Mouse (Mus musculus) stomach, embryonic 14.5 days (tissue): ENCODE measurements at regions not wholly inside any gene's neighbourhood (a gene's known extent, or its start where the extent isn't known, plus 50 kb on each side); places are given as distances from the start of the nearest gene placed in this dataset.
"Not testable (repeated sequence)": the region's sequence is repeated elsewhere in the genome, so short reads cannot be mapped to it uniquely, and the experiment has no call there.

Source experiments
- ATAC-seq: fragments of 200-750 bp; cut with Nextera tagmentation; 2 replicates; pipeline ENCODE4 v1.8.0; 2017; ENCODE audit warnings: low read depth, moderate TSS enrichment; ENCODE audit not compliant: insufficient number of reproducible peaks, insufficient read depth, low FRiP score
- H3K27ac ChIP-seq: fragments of 300-500 bp; sonication (generic); 2 replicates; pipeline ENCODE4 v1.5.1; 2014; ENCODE audit warnings: mild to moderate bottlenecking, low read length, moderate library complexity, mixed read lengths
- H3K27me3 ChIP-seq: fragments of 300-500 bp; sonication (generic); 2 replicates; pipeline ENCODE4 v1.6.1; 2014; ENCODE audit warnings: low read length, control low read depth, mixed read lengths; ENCODE audit not compliant: control insufficient read depth, insufficient read depth
- H3K36me3 ChIP-seq: fragments of 300-500 bp; sonication (generic); 2 replicates; pipeline ENCODE4 v1.6.1; 2014; ENCODE audit warnings: mild to moderate bottlenecking, control low read depth, low read length, moderate library complexity, mixed read lengths; ENCODE audit not compliant: control insufficient read depth, insufficient read depth
- H3K4me1 ChIP-seq: fragments of 300-500 bp; sonication (generic); 2 replicates; pipeline ENCODE4 v1.6.1; 2014; ENCODE audit warnings: low read length, control low read depth, mixed read lengths; ENCODE audit not compliant: control insufficient read depth, insufficient read depth
- H3K4me2 ChIP-seq: fragments of 300-500 bp; sonication (generic); replicated peaks from 2 replicates; pipeline ENCODE4 v1.6.1; 2014; ENCODE audit warnings: low read depth, low read length, control low read depth
- H3K4me3 ChIP-seq: fragments of 300-500 bp; sonication (generic); 2 replicates; pipeline ENCODE4 v1.5.1; 2014; ENCODE audit warnings: low read depth, low read length, control low read depth
- H3K9ac ChIP-seq: fragments of 300-500 bp; sonication (generic); replicated peaks from 2 replicates; pipeline ENCODE4 v1.6.1; 2014; ENCODE audit warnings: low read depth, mild to moderate bottlenecking, control low read depth, low read length, moderate library complexity, mixed read lengths
- H3K9me3 ChIP-seq: fragments of 300-500 bp; sonication (generic); 2 replicates; pipeline ENCODE4 v1.6.1; 2016; ENCODE audit warnings: low read depth, low read length, control low read depth; ENCODE audit not compliant: control insufficient read depth
- WGBS: fragments of 180-500 bp; shearing (Covaris S2); extraction: QIAGEN DNeasy Blood & Tissue Kit; methylation state at CpG from one replicate; pipeline ENCODE4 v1.1.7; 2014; 5-methylcytosine and 5-hydroxymethylcytosine counted together

DNA sequence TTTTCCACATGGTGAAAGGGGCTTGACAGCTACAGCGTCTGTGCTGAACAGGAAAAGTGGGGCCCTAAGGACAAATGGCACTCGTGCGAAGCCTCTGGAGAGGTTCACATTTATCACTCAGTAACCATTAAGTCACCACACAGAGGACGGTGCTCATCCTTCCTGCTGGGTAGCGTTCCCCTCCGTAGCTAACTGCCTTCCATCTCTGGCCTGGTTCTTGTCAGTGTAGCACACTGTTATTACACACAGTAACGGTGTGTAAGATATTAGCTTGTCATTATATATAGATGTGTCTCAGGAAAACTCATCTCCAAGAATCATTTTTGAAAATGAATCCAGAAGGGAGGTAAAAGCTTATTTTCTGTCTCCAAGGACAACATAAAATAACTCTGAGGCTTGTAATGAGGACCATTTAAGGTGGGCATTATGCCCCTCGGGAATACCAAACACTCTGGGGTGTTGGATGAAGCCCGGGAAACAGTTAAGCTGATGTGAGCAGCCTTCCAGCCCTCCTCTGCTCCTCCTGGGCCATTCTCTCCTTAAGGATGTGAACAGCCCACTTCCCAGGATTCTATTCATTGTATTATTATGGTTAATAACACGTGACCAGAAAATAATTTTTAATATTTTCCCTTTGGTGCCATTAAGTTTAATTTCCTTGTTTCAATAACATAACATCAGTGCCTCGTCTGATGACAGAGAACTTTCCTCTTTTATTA lies 222.7 kb upstream of the Arid2 start:
- Histone ChIP-seq H3K36me3 (no peaks in the 10 kb centered on the region), H3K27me3 (no peaks in the 10 kb centered on the region), H3K4me1 (no peaks in the 10 kb centered on the region), H3K27ac (no peak overlapping the region), H3K9ac (no peak overlapping the region), H3K4me2 (no peak overlapping the region), H3K4me3 (no peak overlapping the region), H3K9me3 (no peaks in the 10 kb centered on the region)
- WGBS, result 61% methylated on average over 11 of the region's 11 CpGs
- no peak for ATAC-seq

DNA sequence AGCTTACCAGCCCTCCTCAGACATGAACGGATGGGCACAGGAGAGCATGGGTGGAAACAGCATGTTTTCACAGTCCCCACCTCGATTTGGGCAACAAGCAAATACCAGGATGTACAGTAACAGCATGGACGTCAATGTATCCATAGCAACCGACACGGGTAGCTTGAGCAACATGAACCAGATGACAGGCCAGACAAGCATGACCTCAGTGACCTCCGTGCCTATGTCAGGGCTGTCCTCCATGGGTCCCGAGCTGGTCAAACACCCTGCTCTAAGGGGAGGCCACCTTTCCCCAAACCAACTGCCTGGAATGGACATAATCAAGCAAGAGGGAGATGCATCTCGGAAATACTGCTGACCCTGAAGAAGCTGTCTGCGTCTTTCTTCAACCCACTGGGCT lies 211.7 kb upstream of the Arid2 start:
- Histone ChIP-seq H3K4me3 (no peak overlapping the region), H3K27ac (no peak overlapping the region), H3K9ac (no peak overlapping the region), H3K36me3 (no peaks in the 10 kb centered on the region), H3K4me1 (no peaks in the 10 kb centered on the region), H3K4me2 (no peak overlapping the region), H3K9me3 (no peaks in the 10 kb centered on the region), H3K27me3 (no peaks in the 10 kb centered on the region)
- 80% methylated on average over 9 of the region's 9 CpGs for WGBS
- no peak for ATAC-seq

DNA sequence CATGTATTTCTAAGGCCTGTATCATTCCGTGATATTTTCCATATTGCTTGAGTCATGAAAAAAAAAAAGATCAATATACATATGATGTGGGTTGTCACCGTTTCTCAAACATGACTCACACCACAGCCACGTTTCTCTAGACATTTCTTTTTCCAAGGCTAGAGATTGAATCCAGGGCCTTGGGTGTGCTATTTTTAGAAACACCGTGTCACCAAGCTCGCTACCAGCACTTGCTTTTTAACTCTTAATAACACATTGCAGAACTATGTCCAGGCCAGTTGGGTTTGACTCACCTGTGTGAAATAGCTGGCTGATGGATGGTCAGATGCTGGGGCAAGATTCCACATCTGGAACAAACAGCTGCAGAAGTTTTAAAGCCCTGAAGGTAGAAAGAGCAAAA lies 209.6 kb upstream of the Arid2 start:
- no peak overlapping the region for H3K27ac ChIP-seq
- H3K9me3 ChIP-seq, result no peaks in the 10 kb centered on the region
- no peaks in the 10 kb centered on the region for H3K36me3 ChIP-seq
- no peaks in the 10 kb centered on the region for H3K27me3 ChIP-seq
- no peak for ATAC-seq
- H3K9ac ChIP-seq, result no peak overlapping the region
- WGBS, result 38% methylated on average over 5 of the region's 5 CpGs
- H3K4me3 ChIP-seq, result no peak overlapping the region
- no peak overlapping the region for H3K4me2 ChIP-seq
- no peaks in the 10 kb centered on the region for H3K4me1 ChIP-seq

DNA sequence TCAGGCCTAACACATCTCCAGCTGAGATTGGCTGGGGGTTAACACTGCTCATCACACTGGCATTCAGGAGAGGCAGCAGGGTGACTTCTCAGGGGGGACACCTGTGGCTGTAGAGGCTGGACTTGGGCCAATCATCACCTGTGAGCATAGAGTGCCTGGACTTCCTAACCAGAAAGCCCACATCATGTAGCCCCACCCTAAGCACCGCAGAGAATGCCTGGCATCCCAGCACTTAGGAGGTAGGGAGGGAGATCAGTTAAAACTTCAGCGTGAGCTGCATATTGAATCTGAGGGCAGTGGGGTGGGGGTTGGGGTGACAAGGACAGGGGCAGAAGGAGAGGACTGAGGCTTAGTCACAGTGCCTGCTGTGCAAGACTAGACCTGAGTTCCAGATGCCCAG lies 208.7 kb upstream of the Arid2 start:
- H3K27ac ChIP-seq, result no peak overlapping the region
- H3K9me3 ChIP-seq, result no peaks in the 10 kb centered on the region
- H3K4me3 ChIP-seq, result no peak overlapping the region
- WGBS, result 37% methylated on average over 2 of the region's 2 CpGs
- ATAC-seq, result no peak
- no peaks in the 10 kb centered on the region for H3K4me1 ChIP-seq
- H3K36me3 ChIP-seq, result no peaks in the 10 kb centered on the region
- no peaks in the 10 kb centered on the region for H3K27me3 ChIP-seq
- no peak overlapping the region for H3K4me2 ChIP-seq
- H3K9ac ChIP-seq, result no peak overlapping the region

DNA sequence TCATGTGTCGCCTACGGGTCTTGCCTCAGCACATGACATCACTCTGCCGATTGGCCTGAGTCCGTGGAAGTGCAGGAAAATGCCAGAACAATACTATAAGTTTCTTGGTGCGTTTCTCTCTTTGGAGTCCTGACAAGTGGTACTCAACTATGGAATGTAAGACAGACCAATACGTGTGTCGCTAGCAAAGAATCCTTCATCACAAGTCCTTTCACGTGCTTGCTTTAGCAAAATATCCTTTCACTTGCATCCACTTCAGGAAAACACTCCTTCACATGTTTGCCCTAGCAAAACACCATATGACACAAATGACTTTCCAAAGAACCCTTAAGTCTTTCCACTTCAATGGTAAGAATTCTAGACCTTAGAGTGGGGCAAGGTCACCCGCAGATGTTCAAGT lies 197.6 kb upstream of the Arid2 start:
- no peak for ATAC-seq
- H3K27me3 ChIP-seq, result no peaks in the 10 kb centered on the region
- no peaks in the 10 kb centered on the region for H3K36me3 ChIP-seq
- WGBS, result 94% methylated on average over 9 of the region's 9 CpGs
- no peak overlapping the region for H3K9ac ChIP-seq
- no peak overlapping the region for H3K4me3 ChIP-seq
- no peak overlapping the region for H3K27ac ChIP-seq
- no peaks in the 10 kb centered on the region for H3K9me3 ChIP-seq
- no peak overlapping the region for H3K4me2 ChIP-seq
- H3K4me1 ChIP-seq, result no peaks in the 10 kb centered on the region

DNA sequence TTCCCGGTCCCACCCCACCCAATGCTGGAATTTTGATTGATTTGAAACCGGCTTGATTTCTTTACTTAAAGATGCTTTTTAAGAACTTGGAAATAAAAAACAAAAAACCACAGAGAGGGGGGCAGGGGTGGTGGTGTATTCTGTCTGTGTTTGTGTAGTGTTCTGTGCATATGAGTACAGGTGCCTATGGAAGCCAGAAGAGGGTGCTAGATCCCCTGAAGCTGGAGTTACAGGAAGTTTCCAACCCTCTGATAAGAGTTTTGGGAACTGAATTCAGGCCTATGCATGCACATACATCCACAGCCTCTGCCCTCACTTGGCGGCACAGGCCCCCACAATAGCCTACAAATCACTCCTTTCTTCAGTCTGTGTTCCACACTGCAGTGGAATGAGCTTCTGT lies 190.9 kb upstream of the Arid2 start:
- no peak overlapping the region for H3K4me3 ChIP-seq
- H3K9me3 ChIP-seq, result no peaks in the 10 kb centered on the region
- no peak overlapping the region for H3K9ac ChIP-seq
- no peaks in the 10 kb centered on the region for H3K36me3 ChIP-seq
- WGBS, result 70% methylated on average over 3 of the region's 3 CpGs
- no peaks in the 10 kb centered on the region for H3K27me3 ChIP-seq
- H3K4me1 ChIP-seq, result no peaks in the 10 kb centered on the region
- ATAC-seq, result no peak
- H3K27ac ChIP-seq, result no peak overlapping the region
- no peak overlapping the region for H3K4me2 ChIP-seq

DNA sequence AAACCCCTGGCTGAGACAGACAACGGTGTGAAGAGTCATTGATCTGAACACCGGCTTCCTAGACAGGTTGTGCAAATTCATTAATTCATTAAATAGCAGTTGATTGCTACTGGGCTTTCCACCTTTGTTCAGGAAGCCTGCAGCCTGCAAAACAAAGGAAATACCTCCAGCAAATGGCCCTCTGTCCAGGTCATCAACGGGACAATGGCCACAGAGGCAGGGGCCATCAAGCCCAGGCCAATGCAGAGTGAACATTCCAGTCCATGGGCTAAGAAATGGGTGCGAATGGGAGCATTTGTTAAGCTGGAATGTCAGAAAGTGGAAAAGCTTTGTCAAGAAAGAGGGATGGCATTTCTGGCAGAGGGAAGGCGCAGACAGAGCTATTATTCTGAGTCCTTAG lies 188.5 kb upstream of the Arid2 start:
- Histone ChIP-seq H3K27ac (no peak overlapping the region), H3K4me2 (no peak overlapping the region), H3K4me3 (no peak overlapping the region), H3K4me1 (no peaks in the 10 kb centered on the region), H3K9me3 (no peaks in the 10 kb centered on the region), H3K9ac (no peak overlapping the region), H3K27me3 (no peaks in the 10 kb centered on the region), H3K36me3 (no peaks in the 10 kb centered on the region)
- no peak for ATAC-seq
- 67% methylated on average over 5 of the region's 5 CpGs for WGBS

DNA sequence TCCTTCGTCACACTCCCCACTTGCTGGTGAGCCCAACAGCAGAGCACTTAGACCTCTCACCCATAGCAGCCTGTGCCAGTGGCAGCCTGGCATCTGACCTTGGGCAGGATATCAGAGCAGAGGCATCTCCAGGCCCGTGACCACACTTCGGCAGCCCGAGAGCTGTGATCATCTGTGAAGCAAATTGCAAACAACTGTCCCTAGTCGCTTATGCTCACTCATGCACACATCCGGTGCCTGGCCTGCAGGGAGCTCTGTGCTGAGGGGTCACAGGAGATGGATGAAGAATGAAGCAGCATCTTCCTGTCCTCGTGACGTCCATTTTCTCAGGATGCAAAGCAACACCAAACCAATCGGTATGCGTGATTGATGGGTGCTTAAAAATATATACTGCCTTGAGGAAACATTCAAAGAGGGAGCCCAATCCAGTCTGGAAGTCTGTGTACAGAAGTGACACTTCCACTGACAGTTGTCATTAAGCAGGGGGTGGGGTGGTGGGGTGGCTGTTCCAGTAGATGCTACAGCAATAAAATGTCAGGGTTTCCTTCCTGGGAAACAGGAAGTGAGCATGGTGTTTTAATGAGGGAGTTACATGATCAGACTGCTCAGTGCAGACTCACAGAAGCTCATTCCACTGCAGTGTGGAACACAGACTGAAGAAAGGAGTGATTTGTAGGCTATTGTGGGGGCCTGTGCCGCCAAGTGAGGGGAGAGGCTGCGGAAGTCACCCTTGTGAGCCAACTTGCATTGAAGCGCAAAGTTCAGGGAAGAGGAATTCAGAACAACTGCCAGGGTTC lies 187.3 kb upstream of the Arid2 start:
- 64% methylated on average over 11 of the region's 13 CpGs for WGBS
- H3K27me3 ChIP-seq, ATAC-seq, H3K36me3 ChIP-seq, H3K4me1 ChIP-seq, H3K4me2 ChIP-seq, H3K9ac ChIP-seq, H3K4me3 ChIP-seq, H3K27ac ChIP-seq, H3K9me3 ChIP-seq: not testable (repeated sequence)
